Mouse (Mus musculus) midbrain, embryonic 14.5 days (tissue): ENCODE data around the gene Maoa. TPM values are rescaled to one million over a fixed set of nuclear protein-coding genes. Genes with fewer than 3 reads are reported as not detected.

ENCODE experiments used
- ATAC-seq: fragments of 200-750 bp; cut with Nextera tagmentation; 2 replicates; pipeline ENCODE4 v1.8.0; 2017; ENCODE audit warnings: moderate number of reproducible peaks, moderate library complexity; ENCODE audit not compliant: low FRiP score, low TSS enrichment
- DNase-seq: peaks from one replicate; pipeline ENCODE4 v3.0.0-alpha.2; 2015
- H3K27ac ChIP-seq: fragments of 300-500 bp; sonication (generic); replicated peaks from 2 replicates; pipeline ENCODE4 v1.5.1; 2014; ENCODE audit warnings: mild to moderate bottlenecking, low read depth, low read length, moderate library complexity
- H3K27me3 ChIP-seq: fragments of 300-500 bp; sonication (generic); 2 replicates; pipeline ENCODE4 v1.6.1; 2014; ENCODE audit warnings: low read length, control low read depth, mixed read lengths; ENCODE audit not compliant: control insufficient read depth, insufficient read depth
- H3K36me3 ChIP-seq: fragments of 300-500 bp; sonication (generic); 2 replicates; pipeline ENCODE4 v1.6.1; 2014; ENCODE audit warnings: low read length, control low read depth; ENCODE audit not compliant: control insufficient read depth, insufficient read depth
- H3K4me1 ChIP-seq: fragments of 300-500 bp; sonication (generic); 2 replicates; pipeline ENCODE4 v1.6.1; 2014; ENCODE audit warnings: mild to moderate bottlenecking, antibody characterized with exemption, low read length, control low read depth; ENCODE audit not compliant: control insufficient read depth, insufficient read depth
- H3K4me2 ChIP-seq: fragments of 300-500 bp; sonication (generic); 2 replicates; pipeline ENCODE4 v1.6.1; 2014; ENCODE audit warnings: mild to moderate bottlenecking, low read length, moderate library complexity
- H3K4me3 ChIP-seq: fragments of 300-500 bp; sonication (generic); replicated peaks from 2 replicates; pipeline ENCODE4 v1.5.1; 2014; ENCODE audit warnings: low read depth, low read length
- H3K9ac ChIP-seq: fragments of 300-500 bp; sonication (generic); replicated peaks from 2 replicates; pipeline ENCODE4 v1.6.1; 2014; ENCODE audit warnings: mild to moderate bottlenecking, low read length, moderate library complexity
- H3K9me3 ChIP-seq: fragments of 300-500 bp; sonication (generic); 2 replicates; pipeline ENCODE4 v1.6.1; 2016; ENCODE audit warnings: low read length, control low read depth, mixed read lengths; ENCODE audit not compliant: control insufficient read depth
- WGBS: fragments of 180-500 bp; shearing (Covaris S2); extraction: QIAGEN DNeasy Blood & Tissue Kit; methylation state at CpG from one replicate; pipeline ENCODE4 v1.1.7; 2014; 5-methylcytosine and 5-hydroxymethylcytosine counted together
- polyA plus RNA-seq: library from polyadenylated mRNA; unstranded; fragments of >200 nt; fragmentation: Nextera tagmentation; extraction: Ambion mirVana; gene quantifications from 2 replicates; pipeline ENCODE4 v1.2.1, GENCODE M21; 2014

The Maoa gene
- 14.8 and 15.4 TPM in 2 replicates for polyA plus RNA-seq

DNA sequence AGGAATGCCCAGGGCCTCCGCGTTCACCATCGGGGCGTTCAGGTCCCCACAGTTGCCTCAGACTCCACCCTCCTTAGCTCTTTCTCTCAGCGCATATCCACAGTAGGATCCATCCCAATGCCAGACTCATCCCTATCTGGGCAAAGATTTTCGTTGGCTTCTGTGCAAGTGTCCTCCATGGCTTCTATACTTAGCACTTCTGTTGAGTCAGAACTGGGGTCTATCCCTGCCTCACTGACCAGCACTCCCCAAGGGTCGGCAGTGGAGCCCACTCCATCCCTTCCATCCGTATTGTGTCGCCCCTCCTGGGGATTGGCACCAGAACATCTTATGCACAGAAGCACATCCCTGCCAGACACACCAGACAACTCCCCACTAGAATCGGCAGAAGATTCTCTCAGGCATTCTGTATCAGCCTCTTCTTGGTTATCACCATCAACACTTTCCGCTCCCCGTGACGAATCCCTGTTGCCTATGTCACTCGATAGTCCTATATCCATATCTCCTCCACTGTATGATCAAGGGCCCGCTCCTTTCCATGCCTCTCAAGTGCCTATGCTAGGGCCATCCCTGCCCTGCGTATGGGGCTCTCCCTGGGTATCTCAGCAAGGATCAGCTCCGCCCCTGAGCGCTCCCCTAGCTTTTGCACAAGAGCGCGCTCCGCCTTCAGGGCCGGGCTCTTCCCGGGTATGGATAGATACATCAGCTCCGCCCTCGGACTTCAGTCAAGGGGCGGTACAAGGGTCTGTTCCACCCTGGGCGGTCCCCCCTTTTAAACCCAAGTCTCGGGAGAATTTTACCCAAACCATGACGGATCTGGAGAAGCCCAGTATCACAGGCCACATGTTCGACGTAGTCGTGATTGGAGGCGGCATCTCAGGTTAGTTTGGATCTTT, at the start of gene Maoa:
TSS of gene Maoa (plus strand) at position 665 of the 896 bp plus-strand sequence.
- peak within 1 kb of the TSS; percentile 67 for H3K4me2 ChIP-seq
- peak within 1 kb of the TSS; percentile 57 for H3K9ac ChIP-seq
- ATAC-seq (peak; percentile 74), DNase-seq (peak; percentile 81)
- peak within 1 kb of the TSS; percentile 47 for H3K4me3 ChIP-seq
- no peaks in the 10 kb centered on the region for H3K4me1 ChIP-seq
- no peaks in the 10 kb centered on the region for H3K36me3 ChIP-seq
- no peaks in the 10 kb centered on the region for H3K27me3 ChIP-seq
- no peaks in the 10 kb centered on the region for H3K9me3 ChIP-seq
- H3K27ac ChIP-seq, result peak within 1 kb of the TSS; percentile 83
- 19% methylated on average over 33 of the region's 33 CpGs for WGBS

- DNase-seq (peak; percentile 92), ATAC-seq (peak; percentile 97)
- H3K4me3 ChIP-seq, result peak overlapping the region; percentile 47
- H3K4me1 ChIP-seq, result no peaks in the 10 kb centered on the region
- no peaks in the 10 kb centered on the region for H3K9me3 ChIP-seq
- peak overlapping the region; percentile 57 for H3K9ac ChIP-seq
- 15% methylated on average over 60 of the region's 60 CpGs for WGBS
- peak overlapping the region; percentile 67 for H3K4me2 ChIP-seq
- peak overlapping the region; percentile 83 for H3K27ac ChIP-seq
- H3K27me3 ChIP-seq, result no peaks in the 10 kb centered on the region
- H3K36me3 ChIP-seq, result no peaks in the 10 kb centered on the region
Observed at GRCm38 (mm10) chrX:16618225-16619033, 1.1 kb upstream of the Maoa start.

DNA sequence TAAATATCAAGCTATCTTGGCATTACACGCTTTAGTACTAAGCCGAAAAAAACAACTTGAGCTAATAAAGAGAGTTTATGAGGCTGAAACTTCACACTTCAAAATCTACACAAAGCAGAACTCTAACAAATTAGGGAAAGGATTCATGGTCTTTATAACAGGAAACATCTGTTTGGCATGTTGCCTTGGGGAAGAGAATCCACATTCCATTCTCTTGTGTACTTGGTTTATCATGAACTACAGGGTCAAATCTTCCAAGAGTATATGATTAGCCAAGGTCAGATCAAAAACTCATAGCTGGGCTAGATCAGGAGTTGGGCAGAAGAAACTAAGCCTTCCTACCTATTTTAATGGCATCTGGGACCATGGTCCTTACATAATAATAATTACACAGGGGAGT, 37.0 kb downstream of the Maoa start:
- no peak overlapping the region for H3K9ac ChIP-seq
- 94% methylated on average over 2 of the region's 2 CpGs for WGBS
- DNase-seq, result no peak

GRCm38 (mm10) chrX:16706094-16706493, 86.6 kb downstream of the Maoa start:
- Histone ChIP-seq H3K9me3 (no peaks in the 10 kb centered on the region), H3K27ac (no peak overlapping the region), H3K4me2 (no peak overlapping the region), H3K4me1 (no peaks in the 10 kb centered on the region), H3K4me3 (no peak overlapping the region), H3K27me3 (no peaks in the 10 kb centered on the region), H3K36me3 (no peaks in the 10 kb centered on the region), H3K9ac (no peak overlapping the region)
- 80% methylated on average over 1 of the region's 1 CpGs for WGBS
- no peak for DNase-seq
- ATAC-seq, result no peak

More for the DNA sequence above, 37.0 kb downstream of the Maoa start:
- no peak overlapping the region for H3K4me2 ChIP-seq
- H3K4me3 ChIP-seq, result no peak overlapping the region
- H3K36me3 ChIP-seq, result no peaks in the 10 kb centered on the region
- H3K27me3 ChIP-seq, result no peaks in the 10 kb centered on the region
- H3K27ac ChIP-seq, result no peak overlapping the region
- ATAC-seq, result no peak
- no peaks in the 10 kb centered on the region for H3K4me1 ChIP-seq
- H3K9me3 ChIP-seq, result no peaks in the 10 kb centered on the region

DNA sequence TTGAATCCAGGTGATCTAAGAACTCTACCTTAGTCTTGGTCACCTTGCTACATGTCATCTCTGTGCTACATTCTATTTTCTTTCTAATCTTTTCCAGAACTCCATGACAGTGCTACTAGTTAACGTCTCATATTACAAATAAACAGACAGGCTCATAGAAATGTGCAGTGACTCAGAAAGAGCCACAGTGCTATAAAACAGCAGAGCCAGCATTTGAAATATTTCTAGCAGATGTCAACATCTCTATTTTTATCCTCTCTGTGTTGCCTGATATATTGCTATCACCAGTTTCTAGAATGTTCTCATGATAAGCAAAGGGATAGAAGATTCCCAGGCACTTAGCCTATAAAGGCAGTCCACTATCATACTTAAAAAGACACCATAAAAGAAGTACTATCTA, 94.5 kb downstream of the Maoa start:
- 93% methylated on average over 1 of the region's 1 CpGs for WGBS
- H3K4me1 ChIP-seq, result no peaks in the 10 kb centered on the region
- no peak overlapping the region for H3K4me2 ChIP-seq
- H3K36me3 ChIP-seq, result no peaks in the 10 kb centered on the region
- H3K27ac ChIP-seq, result no peak overlapping the region
- no peaks in the 10 kb centered on the region for H3K27me3 ChIP-seq
- no peak overlapping the region for H3K4me3 ChIP-seq
- H3K9ac ChIP-seq, result no peak overlapping the region
- ATAC-seq (no peak), DNase-seq (no peak)
- H3K9me3 ChIP-seq, result no peaks in the 10 kb centered on the region

Other genes starting within 250 kb of the Maoa start
- gene Cypt1, start 96.8 kb upstream of the Maoa start, polyA plus RNA-seq, result not detected in 2 replicates
- gene Maob, start 197.7 kb downstream of the Maoa start, polyA plus RNA-seq, result 2.6 and 3.3 TPM in 2 replicates